Mouse (Mus musculus): Measurements from ENCODE around the gene Me1. TPM values are rescaled to one million over a fixed set of nuclear protein-coding genes. Genes with fewer than 3 reads are reported as not detected.

Gene Me1
- polyA plus RNA-seq, 1 experiment from 2014 or later, result 48.7 TPM

DNA sequence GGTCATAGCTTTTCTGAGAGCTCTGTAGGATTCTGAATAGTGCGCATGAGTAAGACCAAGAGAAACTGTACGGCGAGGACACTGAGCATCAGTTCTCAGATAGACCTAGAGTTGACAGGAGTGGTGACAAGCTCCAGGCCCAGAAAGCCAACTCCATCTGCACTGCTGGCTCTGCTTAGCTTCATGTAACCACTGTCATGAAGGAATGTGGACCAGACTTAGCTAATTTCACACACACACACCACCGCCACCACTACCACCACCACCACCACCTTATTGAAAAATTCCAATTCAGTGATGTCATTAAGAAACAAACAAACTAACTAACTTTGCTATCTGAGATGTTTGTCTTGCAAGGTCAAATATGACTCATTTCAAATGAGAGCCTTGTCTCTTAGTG, 41.2 kb upstream of the Me1 start:
- H3K27me3 ChIP-seq (replicated peaks; ENCODE audit: insufficient read depth, low read length), result no peaks in the 10 kb centered on the region
- WGBS, result 91% methylated on average over 4 of the region's 4 CpGs
- no peak overlapping the region for H3K4me3 ChIP-seq (ENCODE audit: low read depth, low read length)
- no peak overlapping the region for H3K4me2 ChIP-seq (replicated peaks; ENCODE audit: low read depth, low read length)
- ATAC-seq (no peak), DNase-seq (ENCODE audit: low spot score) (no peak)
- H3K9me3 ChIP-seq (ENCODE audit: low read length), result no peaks in the 10 kb centered on the region
- TF ChIP-seq EP300 (IDR thresholded peaks at IDR 0.05), result no peak
- no peak for TF ChIP-seq CTCF (IDR thresholded peaks at IDR 0.05)
- no peak overlapping the region for H3K9ac ChIP-seq (replicated peaks; ENCODE audit: low read depth)
- no peak overlapping the region for H3K27ac ChIP-seq (ENCODE audit: low read length)
- no peaks in the 10 kb centered on the region for H3K36me3 ChIP-seq (ENCODE audit: insufficient read depth, low read length)
- no peaks in the 10 kb centered on the region for H3K4me1 ChIP-seq (ENCODE audit: insufficient read depth, low read depth, low read length)

DNA sequence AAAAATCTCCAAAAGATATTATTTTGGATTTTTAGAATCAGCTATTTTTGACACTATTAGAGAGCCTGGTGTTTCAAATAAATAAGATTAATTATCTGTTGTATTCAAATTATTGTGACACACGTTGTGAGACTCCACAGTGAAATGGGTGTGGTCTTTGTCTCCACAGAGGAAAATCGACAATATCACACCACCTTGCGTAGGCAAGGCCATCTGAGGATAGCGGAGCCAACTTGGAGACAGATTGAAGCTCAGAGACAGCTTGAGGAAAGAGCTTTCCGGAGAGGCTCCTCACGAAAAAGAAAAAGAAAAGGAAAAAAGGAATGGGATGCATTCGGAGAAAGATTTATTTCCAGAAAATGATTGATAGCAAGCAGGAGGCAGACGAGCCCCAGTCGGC, 39.0 kb upstream of the Me1 start:
- 60% methylated on average over 9 of the region's 9 CpGs for WGBS
- Histone ChIP-seq H3K4me1 (ENCODE audit: insufficient read depth, low read depth, low read length) (no peaks in the 10 kb centered on the region), H3K9ac (replicated peaks; ENCODE audit: low read depth) (no peak overlapping the region), H3K27ac (ENCODE audit: low read length) (no peak overlapping the region), H3K4me2 (replicated peaks; ENCODE audit: low read depth, low read length) (no peak overlapping the region), H3K36me3 (ENCODE audit: insufficient read depth, low read length) (no peaks in the 10 kb centered on the region), H3K9me3 (ENCODE audit: low read length) (no peaks in the 10 kb centered on the region), H3K27me3 (replicated peaks; ENCODE audit: insufficient read depth, low read length) (no peaks in the 10 kb centered on the region), H3K4me3 (ENCODE audit: low read depth, low read length) (no peak overlapping the region)
- ATAC-seq (no peak), DNase-seq (ENCODE audit: low spot score) (no peak)
- TF ChIP-seq CTCF (IDR thresholded peaks at IDR 0.05), result no peak
- TF ChIP-seq EP300 (IDR thresholded peaks at IDR 0.05), result no peak

DNA sequence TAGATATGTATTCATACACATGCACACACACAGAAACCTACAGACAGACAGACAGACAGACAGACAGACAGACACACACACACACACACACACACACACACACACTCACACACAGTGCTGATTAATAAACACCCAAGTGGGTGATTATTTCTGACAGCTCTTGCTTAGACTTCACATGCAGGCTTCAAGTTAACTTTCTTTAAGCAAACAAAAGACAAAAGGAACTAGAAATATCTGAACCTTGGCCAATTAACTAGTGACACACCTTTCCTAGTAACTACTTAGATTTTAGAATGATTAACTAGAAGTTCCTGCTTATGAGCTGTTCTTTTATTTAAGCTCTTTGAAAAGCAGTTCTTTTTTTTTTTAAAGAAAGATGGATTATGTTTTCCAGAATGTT, 38.6 kb upstream of the Me1 start:
- ATAC-seq (peak; percentile 43; the same call in 1 of the 2 replicates), DNase-seq (ENCODE audit: low spot score) (peak; percentile 72)
- Histone ChIP-seq H3K4me2 (replicated peaks; ENCODE audit: low read depth, low read length) (no peak overlapping the region), H3K36me3 (ENCODE audit: insufficient read depth, low read length) (no peaks in the 10 kb centered on the region), H3K9me3 (ENCODE audit: low read length) (no peaks in the 10 kb centered on the region), H3K4me3 (ENCODE audit: low read depth, low read length) (no peak overlapping the region), H3K9ac (replicated peaks; ENCODE audit: low read depth) (no peak overlapping the region), H3K4me1 (ENCODE audit: insufficient read depth, low read depth, low read length) (no peaks in the 10 kb centered on the region), H3K27ac (ENCODE audit: low read length) (no peak overlapping the region), H3K27me3 (replicated peaks; ENCODE audit: insufficient read depth, low read length) (no peaks in the 10 kb centered on the region)
- no peak for TF ChIP-seq EP300 (IDR thresholded peaks at IDR 0.05)
- no peak for TF ChIP-seq CTCF (IDR thresholded peaks at IDR 0.05)

DNA sequence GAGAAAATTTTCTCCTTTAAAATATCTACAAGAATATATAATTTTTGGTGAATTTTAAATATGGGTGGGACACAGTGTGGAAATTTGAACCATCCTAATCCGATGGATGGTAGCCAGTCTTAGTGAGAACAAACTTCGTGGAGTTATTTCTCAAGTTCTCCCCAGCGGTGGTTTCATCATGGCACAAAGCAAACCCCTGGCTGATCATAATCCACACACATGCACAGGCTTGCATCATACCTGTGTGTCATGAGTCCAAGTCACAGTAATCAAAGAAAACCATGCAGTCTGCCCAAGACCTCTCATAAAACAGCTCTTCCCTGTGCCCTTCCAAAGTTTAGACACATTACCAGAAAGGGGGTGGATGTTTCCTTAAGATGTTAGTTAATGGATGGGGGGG, 34.1 kb upstream of the Me1 start:
- H3K27me3 ChIP-seq (replicated peaks; ENCODE audit: insufficient read depth, low read length), result no peaks in the 10 kb centered on the region
- H3K4me1 ChIP-seq (ENCODE audit: insufficient read depth, low read depth, low read length), result no peaks in the 10 kb centered on the region
- ATAC-seq (peak; percentile 26; the same call in 1 of the 2 replicates), DNase-seq (ENCODE audit: low spot score) (no peak)
- TF ChIP-seq CTCF (IDR thresholded peaks at IDR 0.05), result no peak
- TF ChIP-seq EP300 (IDR thresholded peaks at IDR 0.05), result no peak
- H3K4me2 ChIP-seq (replicated peaks; ENCODE audit: low read depth, low read length), result no peak overlapping the region
- no peak overlapping the region for H3K9ac ChIP-seq (replicated peaks; ENCODE audit: low read depth)
- H3K36me3 ChIP-seq (ENCODE audit: insufficient read depth, low read length), result no peaks in the 10 kb centered on the region
- 83% methylated on average over 3 of the region's 3 CpGs for WGBS
- no peak overlapping the region for H3K27ac ChIP-seq (ENCODE audit: low read length)
- H3K4me3 ChIP-seq (ENCODE audit: low read depth, low read length), result no peak overlapping the region
- no peaks in the 10 kb centered on the region for H3K9me3 ChIP-seq (ENCODE audit: low read length)

DNA sequence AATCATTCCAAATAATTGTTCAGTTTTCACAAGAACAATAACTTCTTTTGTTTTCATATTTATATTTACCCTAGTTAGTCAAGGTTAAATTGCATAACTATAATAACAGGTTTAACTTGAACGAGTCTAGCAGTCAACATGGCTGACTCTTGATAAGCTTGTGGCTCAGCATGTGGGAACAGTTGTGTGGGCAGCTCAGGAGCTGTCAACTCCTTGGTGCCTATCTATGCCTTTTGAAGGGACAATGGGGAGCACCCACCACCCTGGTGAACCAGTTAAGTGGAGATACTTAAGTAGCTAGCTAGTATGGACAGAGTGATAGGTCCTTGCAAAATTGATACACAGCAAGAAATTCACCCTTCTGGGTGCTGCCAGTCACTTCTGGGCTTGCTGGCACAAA, 33.3 kb upstream of the Me1 start:
- no peaks in the 10 kb centered on the region for H3K9me3 ChIP-seq (ENCODE audit: low read length)
- no peak overlapping the region for H3K4me3 ChIP-seq (ENCODE audit: low read depth, low read length)
- ATAC-seq, result no peak
- no peaks in the 10 kb centered on the region for H3K4me1 ChIP-seq (ENCODE audit: insufficient read depth, low read depth, low read length)
- no peak overlapping the region for H3K4me2 ChIP-seq (replicated peaks; ENCODE audit: low read depth, low read length)
- no peaks in the 10 kb centered on the region for H3K27me3 ChIP-seq (replicated peaks; ENCODE audit: insufficient read depth, low read length)
- 0 out of 2 replicates have a peak overlapping the region, but pooled peaks have one; percentile 14 for H3K27ac ChIP-seq (ENCODE audit: low read length)
- WGBS, result 56% methylated on average over 1 of the region's 1 CpGs
- H3K9ac ChIP-seq (replicated peaks; ENCODE audit: low read depth), result no peak overlapping the region
- H3K36me3 ChIP-seq (ENCODE audit: insufficient read depth, low read length), result no peaks in the 10 kb centered on the region
- TF ChIP-seq CTCF (IDR thresholded peaks at IDR 0.05), result no peak
- TF ChIP-seq EP300 (IDR thresholded peaks at IDR 0.05), result no peak
- no peak for DNase-seq (ENCODE audit: low spot score)

DNA sequence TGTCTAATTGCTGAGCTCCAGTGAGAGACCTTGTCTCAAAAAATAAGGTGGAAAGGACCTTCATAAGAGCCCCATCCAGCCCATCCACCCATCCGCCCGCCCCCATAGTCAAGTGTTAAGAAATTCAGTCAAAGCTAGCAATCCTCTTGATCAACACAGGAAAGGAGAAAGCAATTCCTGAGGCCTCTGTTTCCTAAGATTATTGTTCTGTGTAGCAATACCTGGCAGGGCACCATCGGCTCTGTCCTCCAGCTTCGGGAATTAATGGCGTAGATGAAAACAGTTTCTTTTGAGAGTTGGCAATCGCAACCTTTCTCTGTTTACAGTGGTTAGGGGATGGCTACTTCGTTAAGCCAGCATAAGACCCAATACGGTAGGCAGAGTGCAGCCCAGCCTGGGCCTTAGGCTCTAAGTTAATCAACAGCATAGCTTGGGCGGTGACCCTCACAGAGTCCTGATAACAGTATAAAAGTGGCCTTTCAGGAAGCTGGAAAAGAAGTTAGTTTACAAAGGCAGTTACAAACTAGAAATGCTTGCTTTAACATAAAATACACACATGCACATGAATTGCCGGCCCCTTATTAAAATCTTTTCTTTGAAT, 32.6 kb upstream of the Me1 start:
- H3K9ac ChIP-seq (replicated peaks; ENCODE audit: low read depth), result no peak overlapping the region
- H3K4me2 ChIP-seq (replicated peaks; ENCODE audit: low read depth, low read length), result no peak overlapping the region
- TF ChIP-seq EP300 (IDR thresholded peaks at IDR 0.05), result no peak
- no peak for TF ChIP-seq CTCF (IDR thresholded peaks at IDR 0.05)
- H3K4me3 ChIP-seq (ENCODE audit: low read depth, low read length), result no peak overlapping the region
- H3K4me1 ChIP-seq (ENCODE audit: insufficient read depth, low read depth, low read length), result no peaks in the 10 kb centered on the region
- H3K27ac ChIP-seq (ENCODE audit: low read length), result peak overlapping the region; percentile 49; the same call in 1 of the 2 replicates
- no peaks in the 10 kb centered on the region for H3K27me3 ChIP-seq (replicated peaks; ENCODE audit: insufficient read depth, low read length)
- no peaks in the 10 kb centered on the region for H3K9me3 ChIP-seq (ENCODE audit: low read length)
- H3K36me3 ChIP-seq (ENCODE audit: insufficient read depth, low read length), result no peaks in the 10 kb centered on the region
- DNase-seq (ENCODE audit: low spot score), result peak; percentile 36
- 44% methylated on average over 10 of the region's 10 CpGs for WGBS
- peak; percentile 58 for ATAC-seq

DNA sequence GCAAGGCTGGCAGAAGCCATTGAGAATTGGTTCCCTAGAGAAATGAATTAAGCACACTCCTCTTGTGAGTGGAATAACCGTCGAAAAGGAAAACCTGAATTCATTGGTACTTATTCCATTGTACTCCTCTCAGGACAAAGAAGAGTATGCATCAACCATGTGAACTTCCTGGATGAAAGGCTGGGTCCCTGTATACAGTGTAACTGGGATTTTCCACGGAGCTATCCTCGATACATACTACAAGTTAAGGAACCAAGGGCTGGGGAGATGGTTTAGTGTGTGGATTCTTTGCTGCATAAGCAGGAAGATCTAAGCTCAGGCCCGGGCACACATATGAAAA, 30.6 kb upstream of the Me1 start:
- no peak overlapping the region for H3K4me3 ChIP-seq (ENCODE audit: low read depth, low read length)
- no peaks in the 10 kb centered on the region for H3K9me3 ChIP-seq (ENCODE audit: low read length)
- ATAC-seq (no peak), DNase-seq (ENCODE audit: low spot score) (no peak)
- no peaks in the 10 kb centered on the region for H3K36me3 ChIP-seq (ENCODE audit: insufficient read depth, low read length)
- H3K9ac ChIP-seq (replicated peaks; ENCODE audit: low read depth), result no peak overlapping the region
- TF ChIP-seq EP300 (IDR thresholded peaks at IDR 0.05) (no peak), CTCF (IDR thresholded peaks at IDR 0.05) (no peak)
- H3K4me2 ChIP-seq (replicated peaks; ENCODE audit: low read depth, low read length), result no peak overlapping the region
- no peaks in the 10 kb centered on the region for H3K4me1 ChIP-seq (ENCODE audit: insufficient read depth, low read depth, low read length)
- H3K27me3 ChIP-seq (replicated peaks; ENCODE audit: insufficient read depth, low read length), result no peaks in the 10 kb centered on the region
- WGBS, result 87% methylated on average over 5 of the region's 5 CpGs
- no peak overlapping the region for H3K27ac ChIP-seq (ENCODE audit: low read length)

Measured in lung, postnatal 0 days (tissue).